Comparison of ENCODE assay signal across 28 mouse cellular contexts in the genomic region with DNA sequence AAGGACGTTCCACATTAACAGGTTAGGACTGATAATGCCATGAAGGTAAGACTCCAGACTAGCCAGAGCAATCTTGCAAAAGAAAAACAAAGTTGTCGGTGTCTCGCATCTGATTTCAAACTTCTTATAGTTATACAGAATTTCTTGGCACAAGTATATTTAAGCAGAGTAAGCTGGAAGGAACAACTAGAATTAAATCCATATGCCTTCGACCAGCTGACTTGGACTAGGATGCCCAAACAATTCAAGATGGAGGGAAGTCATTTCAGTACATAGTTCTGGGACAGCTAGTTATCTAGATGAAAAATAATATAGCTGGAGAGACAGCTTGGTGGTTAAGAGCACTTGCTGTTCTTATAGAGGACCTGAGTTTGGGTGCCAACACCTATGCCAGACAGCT. TPM values are rescaled to one million over a fixed set of nuclear protein-coding genes. Genes with fewer than 3 reads are reported as not detected.
"Had no signal": no experiment of that assay in that cellular context is flagged by ENCODE, and none has a peak within 500 bp of the region (broad histone marks: within the 10 kb centered on the region; RNA-seq: fewer than 3 reads in every experiment).

No protein-coding gene starts in this region.

- H3K9me3 ChIP-seq: heart, embryonic 10.5 days; heart, embryonic 12.5 days; hindbrain, embryonic 10.5 days; hindbrain, embryonic 12.5 days; intestine, embryonic 15.5 days; limb, embryonic 13.5 days; liver, embryonic 13.5 days; liver, embryonic 15.5 days had no signal

- H3K4me3 ChIP-seq: heart, embryonic 10.5 days; heart, embryonic 12.5 days; hindbrain, embryonic 10.5 days; hindbrain, embryonic 12.5 days; intestine, embryonic 15.5 days; layer of hippocampus, adult 2 months; left cerebral cortex, adult 2 months; limb, embryonic 13.5 days; liver, embryonic 13.5 days; liver, embryonic 15.5 days had no signal

- H3K36me3 ChIP-seq: heart, embryonic 10.5 days; heart, embryonic 12.5 days; hindbrain, embryonic 10.5 days; hindbrain, embryonic 12.5 days; intestine, embryonic 15.5 days; limb, embryonic 13.5 days; liver, embryonic 13.5 days; liver, embryonic 15.5 days had no signal

- ATAC-seq: hindbrain, embryonic 16.5 days; inflammation-experienced regulatory T-cells, adult 6 months; intestine, embryonic 15.5 days; intestine, postnatal 0 days had no signal

- H3K4me2 ChIP-seq: heart, embryonic 12.5 days; hindbrain, embryonic 12.5 days; hindbrain, embryonic 14.5 days; intestine, embryonic 15.5 days; limb, embryonic 13.5 days; liver, embryonic 11.5 days; liver, embryonic 13.5 days; liver, embryonic 15.5 days had no signal

- DNase-seq: gastrocnemius, postnatal 14 days; gastrocnemius, postnatal 36 days; heart, adult 11 months; heart, postnatal 10 days; heart, postnatal 4 days; kidney, adult 18-20 months; kidney, adult 8-10 months; kidney, postnatal 10 days; kidney, postnatal 25 days; kidney, postnatal 4 days; liver; liver, embryonic 13.5 days had no signal

- H3K27ac ChIP-seq: heart, embryonic 10.5 days; hindbrain, embryonic 10.5 days; hindbrain, embryonic 12.5 days; hindbrain, embryonic 14.5 days; intestine, embryonic 15.5 days; layer of hippocampus, adult 2 months; left cerebral cortex, adult 2 months; limb, embryonic 13.5 days; liver, embryonic 13.5 days; liver, embryonic 15.5 days had no signal

- H3K9ac ChIP-seq: heart, embryonic 12.5 days; hindbrain, embryonic 12.5 days; hindbrain, embryonic 14.5 days; intestine, embryonic 15.5 days; limb, embryonic 13.5 days; liver, embryonic 13.5 days; liver, embryonic 15.5 days had no signal

- H3K4me1 ChIP-seq: heart, embryonic 12.5 days; intestine, embryonic 15.5 days; limb, embryonic 13.5 days; liver, embryonic 13.5 days; liver, embryonic 15.5 days had no signal

- H3K27me3 ChIP-seq: heart, embryonic 12.5 days; hindbrain, embryonic 12.5 days; intestine, embryonic 15.5 days; limb, embryonic 13.5 days; liver, embryonic 13.5 days; liver, embryonic 15.5 days had no signal

RNA-seq across cellular contexts. Expression of a gene that starts 34.6 kb away (rescaled TPM):
- polyA plus RNA-seq: inflammation-experienced regulatory T-cells, adult 6 months; liver, embryonic 15.5 days had no signal

RNA-seq across cellular contexts. Expression of a gene that starts 59.2 kb away (rescaled TPM):
- total RNA-seq: gastrocnemius, adult 18-20 months; gastrocnemius, adult 8-10 months had no signal
